Mouse (Mus musculus): Measurements from ENCODE around the gene Lrmda. TPM values are rescaled to one million over a fixed set of nuclear protein-coding genes. Genes with fewer than 3 reads are reported as not detected.

Lrmda gene
- polyA plus RNA-seq, 1 experiment from 2014 or later = 0.87 TPM

DNA sequence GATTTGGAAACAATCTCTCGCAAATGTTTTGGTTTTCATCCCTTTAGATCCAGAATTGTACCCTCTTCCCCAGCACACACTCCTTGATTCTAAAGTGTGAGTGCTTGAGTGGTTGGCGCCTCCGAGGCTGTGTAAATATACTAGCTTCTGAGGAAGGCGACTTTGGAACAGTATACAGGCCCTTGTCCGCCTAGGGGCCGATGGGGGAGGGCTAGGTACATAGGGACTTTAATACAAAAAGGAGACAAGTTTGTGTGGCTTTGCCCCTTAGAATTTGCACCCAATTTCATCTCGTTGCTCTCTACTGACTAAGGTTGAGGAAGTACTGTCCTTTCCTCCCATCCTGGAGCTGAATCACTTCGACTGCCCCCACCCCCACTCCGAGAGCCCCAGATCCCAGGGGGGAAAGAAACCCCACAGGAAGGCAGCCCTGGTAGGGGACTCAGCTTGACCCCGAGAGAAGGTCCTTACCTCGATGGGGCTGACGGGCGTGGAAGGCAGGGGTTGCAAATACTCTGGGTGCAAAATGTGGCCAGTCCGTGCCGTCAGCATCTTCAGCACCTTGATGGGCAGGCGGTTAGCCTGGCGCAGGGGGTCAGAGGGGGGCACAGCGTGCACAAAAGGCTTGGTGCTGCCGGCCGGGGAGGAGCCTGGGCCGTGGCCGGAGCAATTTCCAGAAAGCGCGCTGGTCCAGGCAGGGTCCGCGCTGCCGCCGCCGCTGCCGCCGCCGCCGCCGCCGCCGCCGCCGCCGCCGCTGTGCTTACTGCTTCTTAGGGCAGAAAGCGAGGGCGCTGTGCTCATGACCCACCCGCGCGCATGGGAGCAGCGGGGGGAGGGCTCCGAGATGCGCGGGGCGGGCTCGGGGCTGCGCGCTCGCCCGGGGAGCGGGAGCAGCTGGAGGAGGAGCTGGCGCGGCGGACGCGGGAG is 32.5 kb upstream of the Lrmda start:
- Histone ChIP-seq H3K9me3 (no peaks in the 10 kb centered on the region), H3K4me2 (replicated peaks) (peak overlapping the region; percentile 87), H3K27me3 (replicated peaks) (no peaks in the 10 kb centered on the region), H3K36me3 (peaks cover 5% of the 10 kb centered on the region; the same call in 1 of the 2 replicates), H3K4me1 (replicated peaks) (peaks cover 12% of the 10 kb centered on the region; the same call in 1 of the 2 replicates), H3K27ac (peak overlapping the region; percentile 100), H3K9ac (peak overlapping the region; percentile 95), H3K4me3 (replicated peaks) (peak overlapping the region; percentile 91)
- ATAC-seq = peak; percentile 28
- under 1% methylated on average over 54 of the region's 61 CpGs for WGBS

GRCm38 (mm10) chr14:21987660-21988576 is 31.6 kb upstream of the Lrmda start:
- peak overlapping the region; percentile 91 for H3K4me3 ChIP-seq (replicated peaks)
- peak; percentile 80 for ATAC-seq
- peak overlapping the region; percentile 100 for H3K27ac ChIP-seq
- H3K27me3 ChIP-seq (replicated peaks) = no peaks in the 10 kb centered on the region
- H3K4me1 ChIP-seq (replicated peaks) = peaks cover 10% of the 10 kb centered on the region; the same call in 1 of the 2 replicates
- WGBS = under 1% methylated on average over 70 of the region's 74 CpGs
- peak overlapping the region; percentile 87 for H3K4me2 ChIP-seq (replicated peaks)
- no peaks in the 10 kb centered on the region for H3K9me3 ChIP-seq
- peaks cover 5% of the 10 kb centered on the region; the same call in 1 of the 2 replicates for H3K36me3 ChIP-seq
- H3K9ac ChIP-seq = peak overlapping the region; percentile 95

GRCm38 (mm10) chr14:21988577-21989290 is 30.8 kb upstream of the Lrmda start:
- Histone ChIP-seq H3K4me1 (replicated peaks) (peaks cover 14% of the 10 kb centered on the region; the same call in 1 of the 2 replicates), H3K4me2 (replicated peaks) (peak overlapping the region; percentile 87), H3K27ac (peak overlapping the region; percentile 100), H3K9me3 (no peaks in the 10 kb centered on the region), H3K36me3 (peaks cover 5% of the 10 kb centered on the region; the same call in 1 of the 2 replicates), H3K27me3 (replicated peaks) (no peaks in the 10 kb centered on the region), H3K4me3 (replicated peaks) (peak overlapping the region; percentile 91), H3K9ac (peak overlapping the region; percentile 44)
- under 1% methylated on average over 26 of the region's 26 CpGs for WGBS
- no peak for ATAC-seq

GRCm38 (mm10) chr14:21989291-21989913 is 30.1 kb upstream of the Lrmda start, which contains the start of gene Zfp503:
Gene Zfp503, minus strand, starts transcription at chr14:21989601.
- peak within 1 kb of the TSS; percentile 91 for H3K4me3 ChIP-seq (replicated peaks)
- WGBS = under 1% methylated on average over 37 of the region's 37 CpGs
- no peaks in the 10 kb centered on the region for H3K9me3 ChIP-seq
- no peaks in the 10 kb centered on the region for H3K27me3 ChIP-seq (replicated peaks)
- H3K36me3 ChIP-seq = peaks cover 5% of the 10 kb centered on the region; the same call in 1 of the 2 replicates
- peak within 1 kb of the TSS; percentile 44 for H3K9ac ChIP-seq
- H3K4me2 ChIP-seq (replicated peaks) = peak within 1 kb of the TSS; percentile 87
- ATAC-seq = peak; percentile 14
- peaks cover 19% of the 10 kb centered on the region for H3K4me1 ChIP-seq (replicated peaks)
- H3K27ac ChIP-seq = peak within 1 kb of the TSS; percentile 100

GRCm38 (mm10) chr14:21990321-21991021 is 29.0 kb upstream of the Lrmda start:
- Histone ChIP-seq H3K9me3 (no peaks in the 10 kb centered on the region), H3K27ac (peak overlapping the region; percentile 100), H3K4me3 (replicated peaks) (peak overlapping the region; percentile 91), H3K36me3 (no peaks in the 10 kb centered on the region), H3K9ac (peak overlapping the region; percentile 44), H3K4me2 (replicated peaks) (peak overlapping the region; percentile 87), H3K27me3 (replicated peaks) (no peaks in the 10 kb centered on the region), H3K4me1 (replicated peaks) (peaks cover 19% of the 10 kb centered on the region)
- ATAC-seq = no peak
- 6% methylated on average over 31 of the region's 31 CpGs for WGBS

GRCm38 (mm10) chr14:21991251-21991780 is 28.2 kb upstream of the Lrmda start:
- Histone ChIP-seq H3K4me2 (replicated peaks) (peak overlapping the region; percentile 87), H3K27ac (peak overlapping the region; percentile 100), H3K36me3 (no peaks in the 10 kb centered on the region), H3K27me3 (replicated peaks) (no peaks in the 10 kb centered on the region), H3K9me3 (no peaks in the 10 kb centered on the region), H3K4me3 (replicated peaks) (peak overlapping the region; percentile 91), H3K9ac (peak overlapping the region; percentile 44), H3K4me1 (replicated peaks) (peaks cover 23% of the 10 kb centered on the region)
- ATAC-seq = peak; percentile 21
- 4% methylated on average over 26 of the region's 26 CpGs for WGBS

- Histone ChIP-seq H3K9ac (no peak overlapping the region), H3K27me3 (replicated peaks) (no peaks in the 10 kb centered on the region), H3K27ac (peak overlapping the region; percentile 100), H3K4me2 (replicated peaks) (peak overlapping the region; percentile 87), H3K4me1 (replicated peaks) (peaks cover 23% of the 10 kb centered on the region), H3K36me3 (no peaks in the 10 kb centered on the region), H3K9me3 (no peaks in the 10 kb centered on the region), H3K4me3 (replicated peaks) (peak overlapping the region; percentile 91)
- no peak for ATAC-seq
- 32% methylated on average over 5 of the region's 5 CpGs for WGBS
Observed at GRCm38 (mm10) chr14:21991856-21992255, 27.7 kb upstream of the Lrmda start.

- whole genome bisulfite sequencing = 76% methylated on average over 4 of the region's 4 CpGs
- no peaks in the 10 kb centered on the region for H3K27me3 ChIP-seq (replicated peaks)
- ATAC-seq = no peak
- no peak overlapping the region for H3K27ac ChIP-seq
- H3K36me3 ChIP-seq = no peaks in the 10 kb centered on the region
- H3K9ac ChIP-seq = no peak overlapping the region
- H3K4me1 ChIP-seq (replicated peaks) = peaks cover 23% of the 10 kb centered on the region
- H3K4me3 ChIP-seq (replicated peaks) = no peak overlapping the region
- H3K9me3 ChIP-seq = no peaks in the 10 kb centered on the region
- peak overlapping the region; percentile 87 for H3K4me2 ChIP-seq (replicated peaks)
Observed at GRCm38 (mm10) chr14:21992321-21992885, 27.1 kb upstream of the Lrmda start.

GRCm38 (mm10) chr14:21993251-21994060 is 26.1 kb upstream of the Lrmda start:
- Histone ChIP-seq H3K9ac (peak overlapping the region; percentile 69), H3K4me2 (replicated peaks) (peak overlapping the region; percentile 85), H3K9me3 (no peaks in the 10 kb centered on the region), H3K36me3 (no peaks in the 10 kb centered on the region), H3K27me3 (replicated peaks) (no peaks in the 10 kb centered on the region), H3K4me1 (replicated peaks) (peaks cover 23% of the 10 kb centered on the region), H3K27ac (peak overlapping the region; percentile 90), H3K4me3 (replicated peaks) (peak overlapping the region; percentile 65)
- WGBS = 39% methylated on average over 14 of the region's 14 CpGs
- no peak for ATAC-seq

Data from intestine, embryonic 15.5 days (tissue).